ENCODE assay signal across 8 mouse cellular contexts in the genomic region with DNA sequence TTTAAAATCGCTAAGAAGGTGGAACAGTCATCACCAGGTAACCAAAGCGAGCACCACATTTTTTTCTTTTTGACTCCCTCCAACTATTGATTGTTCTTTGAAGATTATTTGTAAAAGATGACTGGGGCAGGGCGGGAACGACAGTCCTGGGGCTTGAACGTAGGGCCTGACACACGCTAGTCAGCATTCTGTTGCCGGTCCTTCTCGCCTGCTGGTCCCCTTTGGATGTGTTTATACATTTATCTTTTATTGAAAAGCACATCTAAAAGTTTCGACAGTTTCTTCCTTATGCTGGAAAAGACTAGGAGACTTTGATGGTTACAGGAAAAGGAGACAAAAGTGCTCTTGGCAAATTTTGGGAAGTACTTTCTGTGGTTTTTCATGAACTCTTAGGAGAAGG. TPM values are rescaled to one million over a fixed set of nuclear protein-coding genes. Genes with fewer than 3 reads are reported as not detected.
DNase-seq lines count a peak whose midpoint lies in the region; ATAC-seq and TF ChIP-seq lines count a peak whose summit lies in the region.

No protein-coding gene starts in this region.

- ATAC-seq in hindbrain, embryonic 12.5 days (ENCODE audit: low FRiP score) = no peak
- no peak for ATAC-seq in midbrain, embryonic 13.5 days
- ATAC-seq in megakaryocyte progenitor cell, adult 5-6 weeks (replicated peaks; ENCODE audit: poor library complexity) = no peak

- H3K27ac ChIP-seq in kidney, adult 2 months (ENCODE audit: insufficient read depth, low read depth, low read length) = no peak overlapping the region
- no peak overlapping the region for H3K27ac ChIP-seq in bone marrow, adult 2 months (ENCODE audit: control insufficient read depth, insufficient read depth, low read depth, low read length, poor library complexity)
- H3K27ac ChIP-seq in hindbrain, embryonic 12.5 days = no peak overlapping the region
- no peak overlapping the region for H3K27ac ChIP-seq in midbrain, embryonic 13.5 days

- no peaks in the 10 kb centered on the region for H3K27me3 ChIP-seq in kidney, adult 2 months (replicated peaks; ENCODE audit: control insufficient read depth, insufficient read depth, low read length)
- H3K27me3 ChIP-seq in hindbrain, embryonic 12.5 days = no peaks in the 10 kb centered on the region
- H3K27me3 ChIP-seq in midbrain, embryonic 13.5 days = no peaks in the 10 kb centered on the region

- H3K9me3 ChIP-seq in hindbrain, embryonic 12.5 days (replicated peaks) = no peaks in the 10 kb centered on the region
- H3K9me3 ChIP-seq in midbrain, embryonic 13.5 days = no peaks in the 10 kb centered on the region

- no peaks in the 10 kb centered on the region for H3K36me3 ChIP-seq in kidney, adult 2 months (ENCODE audit: control insufficient read depth, insufficient read depth, low read length)
- H3K36me3 ChIP-seq in hindbrain, embryonic 12.5 days = 0 out of 2 replicates have a peak, but pooled peaks cover 3% of the 10 kb centered on the region
- 0 out of 2 replicates have a peak, but pooled peaks cover 3% of the 10 kb centered on the region for H3K36me3 ChIP-seq in midbrain, embryonic 13.5 days

- peak overlapping the region; percentile 96 for H3K9ac ChIP-seq in hindbrain, embryonic 12.5 days
- H3K9ac ChIP-seq in midbrain, embryonic 13.5 days (replicated peaks) = peak overlapping the region; percentile 96

- WGBS in kidney, adult 2 months = 34% methylated on average over 9 of the region's 9 CpGs
- WGBS in bone marrow, adult 2 months = 2% methylated on average over 9 of the region's 9 CpGs
- WGBS in hindbrain, embryonic 12.5 days = 56% methylated on average over 9 of the region's 9 CpGs
- WGBS in midbrain, embryonic 13.5 days = 53% methylated on average over 9 of the region's 9 CpGs

- peaks cover 10% of the 10 kb centered on the region; the same call in 1 of the 2 replicates for H3K4me1 ChIP-seq in kidney, adult 2 months (ENCODE audit: control insufficient read depth, insufficient read depth, low read length)
- H3K4me1 ChIP-seq in bone marrow, adult 2 months (ENCODE audit: control insufficient read depth, insufficient read depth, low read length) = no peaks in the 10 kb centered on the region; the same call in 1 of the 2 replicates
- H3K4me1 ChIP-seq in hindbrain, embryonic 12.5 days = peaks cover 28% of the 10 kb centered on the region
- H3K4me1 ChIP-seq in midbrain, embryonic 13.5 days (replicated peaks) = peaks cover 37% of the 10 kb centered on the region

- peak overlapping the region; percentile 94 for H3K4me2 ChIP-seq in hindbrain, embryonic 12.5 days (replicated peaks)
- H3K4me2 ChIP-seq in midbrain, embryonic 13.5 days (replicated peaks) = peak overlapping the region; percentile 96

- DNase-seq in kidney, adult 2 months = no peak
- DNase-seq in kidney, postnatal 25 days = no peak
- DNase-seq in urinary bladder, adult 18-20 months (ENCODE audit: low spot score in 2 of 2) = no peak
- DNase-seq in thymus, adult 18-20 months = no peak

- TF ChIP-seq POLR2A in kidney, adult 2 months (IDR thresholded peaks at IDR 0.05; ENCODE audit: low read depth, low read length) = no peak
- TF ChIP-seq POLR2A in bone marrow, adult 2 months (IDR thresholded peaks at IDR 0.05; ENCODE audit: borderline replicate concordance, control insufficient read depth, low read depth, low read length) = no peak

- TF ChIP-seq CTCF in kidney, adult 2 months (conservative IDR thresholded peaks at IDR 0.05; ENCODE audit: insufficient read depth, insufficient read length, low read depth, low read length) = no peak
- TF ChIP-seq CTCF in bone marrow, adult 2 months (IDR thresholded peaks at IDR 0.05; ENCODE audit: control insufficient read depth, insufficient read depth, low read length) = no peak

- H3K4me3 ChIP-seq in kidney, adult 2 months (ENCODE audit: insufficient read depth, low read depth, low read length) = peak overlapping the region; percentile 36; the same call in 1 of the 2 replicates
- H3K4me3 ChIP-seq in bone marrow, adult 2 months (replicated peaks; ENCODE audit: control insufficient read depth, low read depth, low read length) = peak overlapping the region; percentile 98
- peak overlapping the region; percentile 79 for H3K4me3 ChIP-seq in hindbrain, embryonic 12.5 days
- H3K4me3 ChIP-seq in midbrain, embryonic 13.5 days (replicated peaks) = peak overlapping the region; percentile 75

RNA-seq across cellular contexts. Expression of a gene that starts 1.7 kb away (rescaled TPM):
- polyA plus RNA-seq in kidney, adult 2 months (2012; rRNA removed) = 16.3 and 19.5 TPM in 2 replicates
- 8.2 and 12.2 TPM in 2 replicates for polyA plus RNA-seq in bone marrow, adult 2 months (2011; ENCODE audit: insufficient read depth, insufficient read length, low replicate concordance, missing spikeins)
- polyA plus RNA-seq in hindbrain, embryonic 12.5 days (2016; fragmentation: Nextera tagmentation; extraction: Ambion mirVana) = 46.7 and 51.4 TPM in 2 replicates
- polyA plus RNA-seq in midbrain, embryonic 13.5 days (2015; fragmentation: Nextera tagmentation; extraction: Ambion mirVana) = 42.3 and 50.7 TPM in 2 replicates
- 82.6 and 102 TPM in 2 replicates for total RNA-seq in megakaryocyte progenitor cell, adult 5-6 weeks (2015)
- total RNA-seq in megakaryocyte progenitor cell, adult 5-6 weeks (2017) = 67.8 and 73.8 TPM in 2 replicates

RNA-seq across cellular contexts. Expression of a gene that starts 42.0 kb away (rescaled TPM):
- polyA plus RNA-seq in kidney, adult 2 months (2012; rRNA removed) = 16.6 and 18.7 TPM in 2 replicates
- 0.84 and 1.6 TPM in 2 replicates for polyA plus RNA-seq in bone marrow, adult 2 months (2011; ENCODE audit: insufficient read depth, insufficient read length, low replicate concordance, missing spikeins)
- 6.7 and 7.0 TPM in 2 replicates for polyA plus RNA-seq in hindbrain, embryonic 12.5 days (2016; fragmentation: Nextera tagmentation; extraction: Ambion mirVana)
- polyA plus RNA-seq in midbrain, embryonic 13.5 days (2015; fragmentation: Nextera tagmentation; extraction: Ambion mirVana) = 6.0 and 6.1 TPM in 2 replicates
- 4.2 and 4.8 TPM in 2 replicates for total RNA-seq in megakaryocyte progenitor cell, adult 5-6 weeks (2015)
- 6.6 and 8.4 TPM in 2 replicates for total RNA-seq in megakaryocyte progenitor cell, adult 5-6 weeks (2017)

Comparison
In these comparisons a context has a peak if more than half of its experiments do, and no peak if none do; other contexts are left out.
1. H3K4me3 ChIP-seq: peak in every context shown above with its lines; median percentile 98 in bone marrow, adult 2 months; 79 in hindbrain, embryonic 12.5 days; 75 in midbrain, embryonic 13.5 days; 36 in kidney, adult 2 months.